13 mouse cellular contexts compared by ENCODE assay signal in the genomic region with DNA sequence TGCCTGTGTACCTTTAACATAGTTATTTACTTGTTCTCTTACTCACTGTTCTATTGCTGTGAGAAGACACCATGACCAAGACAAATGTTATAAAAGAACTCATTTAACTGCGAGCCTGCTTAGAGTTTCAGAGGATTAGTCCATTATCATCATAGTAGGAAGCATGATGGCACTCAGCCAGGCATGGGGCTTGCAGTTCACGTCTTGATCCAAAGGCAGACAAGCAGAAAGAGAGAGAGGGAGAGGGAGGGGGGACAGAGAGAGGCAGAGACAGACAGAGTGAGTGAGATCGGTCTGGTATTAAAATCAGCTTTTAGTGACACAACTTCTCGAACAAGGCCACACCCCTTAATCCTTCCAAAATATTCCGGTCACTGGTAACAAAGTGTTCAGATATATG.
"Had no signal": no experiment of that assay in that cellular context is flagged by ENCODE, and none has a peak within 500 bp of the region (broad histone marks: within the 10 kb centered on the region; RNA-seq: fewer than 3 reads in every experiment).

No protein-coding gene starts in this region.

- H3K9ac ChIP-seq: limb, embryonic 13.5 days; liver, embryonic 14.5 days; neural tube, embryonic 13.5 days had no signal

- H3K4me2 ChIP-seq: limb, embryonic 13.5 days; neural tube, embryonic 13.5 days had no signal

- H3K27ac ChIP-seq: kidney, postnatal 0 days; limb, embryonic 13.5 days; liver, embryonic 14.5 days; neural tube, embryonic 13.5 days; stomach, postnatal 0 days had no signal

- DNase-seq: kidney, adult 11 months; kidney, adult 9 months; kidney, postnatal 36 days; layer of hippocampus, adult 9-11 months; layer of hippocampus, postnatal 36 days; lung, adult 18-20 months; thymus, adult 18-20 months; thymus, postnatal 14 days had no signal

- H3K9me3 ChIP-seq: limb, embryonic 13.5 days; neural tube, embryonic 13.5 days had no signal

- H3K36me3 ChIP-seq: limb, embryonic 13.5 days; neural tube, embryonic 13.5 days had no signal

- H3K4me1 ChIP-seq: limb, embryonic 13.5 days; neural tube, embryonic 13.5 days had no signal

- H3K27me3 ChIP-seq: limb, embryonic 13.5 days; neural tube, embryonic 13.5 days had no signal

- H3K4me3 ChIP-seq: limb, embryonic 13.5 days; neural tube, embryonic 13.5 days had no signal
